Mouse (Mus musculus): ENCODE data around the gene Rhoj. TPM values are rescaled to one million over a fixed set of nuclear protein-coding genes. Genes with fewer than 3 reads are reported as not detected.

Rhoj gene
- polyA plus RNA-seq (2012; rRNA removed): 14.6 and 30.9 TPM in 2 replicates

DNA sequence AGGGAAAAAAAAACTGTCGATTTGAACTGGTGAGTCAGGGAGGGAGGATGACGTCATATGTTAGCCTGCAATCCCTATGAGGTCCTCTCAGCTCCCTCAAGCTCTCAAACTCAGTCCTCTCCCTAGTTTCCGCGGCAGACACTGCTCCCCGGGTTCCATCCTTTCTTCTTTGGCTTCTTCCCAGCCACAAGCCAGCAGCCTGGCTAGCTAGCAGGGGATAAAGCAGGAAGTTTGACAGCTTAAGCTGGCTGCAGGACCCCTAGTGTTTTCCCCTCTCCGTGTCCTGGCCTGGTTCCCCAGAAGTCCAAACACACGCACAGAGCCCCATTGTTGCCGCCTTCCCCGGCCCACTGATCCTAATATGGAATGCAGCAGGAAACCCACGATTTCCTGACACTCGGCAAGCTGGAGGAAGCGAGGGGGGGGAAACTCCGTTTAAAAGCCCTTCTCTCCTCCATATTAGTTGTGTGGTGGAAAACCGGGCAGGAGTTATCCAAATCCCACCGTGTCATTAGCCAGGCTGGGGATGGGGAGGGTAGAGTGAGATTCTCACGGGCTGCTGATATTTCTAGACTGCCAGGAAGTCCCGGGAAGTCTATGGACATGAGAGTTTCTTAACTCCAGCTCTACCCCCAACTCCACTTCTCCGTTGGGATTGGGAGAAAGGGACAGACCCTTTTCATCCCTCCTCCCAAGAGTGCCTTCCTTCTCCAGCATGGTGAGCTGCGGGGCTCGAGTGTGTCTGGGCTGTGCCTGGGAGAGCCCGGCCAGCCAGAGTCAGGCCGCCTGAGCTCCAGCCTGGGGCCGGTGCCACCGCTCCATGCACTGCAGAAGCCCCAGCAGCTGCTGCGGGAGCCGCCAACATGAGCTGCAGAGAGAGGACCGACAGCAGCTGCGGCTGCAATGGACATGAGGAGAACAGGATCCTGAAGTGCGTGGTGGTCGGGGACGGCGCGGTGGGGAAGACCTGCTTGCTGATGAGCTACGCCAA is at the start of gene Rhoj:
TSS of gene Rhoj (plus strand) at position 362 of the 991 bp plus-strand sequence.

DNA sequence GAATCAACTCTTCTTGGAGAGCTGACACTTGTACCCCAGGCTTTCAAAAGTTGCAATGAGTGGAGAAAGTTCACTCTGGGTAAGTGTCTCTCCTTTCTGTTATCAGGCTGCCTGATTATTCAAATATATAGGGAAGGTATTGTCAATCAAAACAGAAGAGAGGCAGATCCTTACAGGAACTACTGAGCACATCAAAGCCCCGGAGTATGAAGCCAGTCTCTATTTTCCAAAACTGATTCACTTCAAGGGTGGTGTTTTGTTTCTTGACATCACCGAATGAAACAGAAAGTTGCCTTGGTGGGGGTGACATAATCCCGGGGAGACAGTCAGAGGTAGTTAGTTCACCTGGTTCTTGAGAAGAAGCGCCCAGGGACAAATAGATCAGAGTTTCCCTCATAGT is 108.6 kb downstream of the Rhoj start, which contains the start of gene Gphb5:
TSS of gene Gphb5 (minus strand) at position 101 of the 400 bp plus-strand sequence.

Other genes with a start within 250 kb of the Rhoj start
- gene Kcnh5, start 131.0 kb upstream of the Rhoj start, polyA plus RNA-seq (2012; rRNA removed): 0.89 and 1.0 TPM in 2 replicates
- gene Gphb5, start 108.5 kb downstream of the Rhoj start, polyA plus RNA-seq (2012; rRNA removed): not detected in 2 replicates

Data from central nervous system, embryonic 14 days (tissue).